Mouse (Mus musculus) stomach, postnatal 0 days (tissue): ENCODE results near the gene Omp.

Experiments used
- CTCF ChIP-seq: IDR thresholded peaks from 2 replicates; pipeline ENCODE4 v1.5.1; 2016; ENCODE audit warnings: antibody characterized with exemption, low read depth, mild to moderate bottlenecking, moderate library complexity
- EP300 ChIP-seq: optimal IDR thresholded peaks from 2 replicates; pipeline ENCODE3; 2016; ENCODE audit warnings: antibody characterized with exemption

GRCm38 (mm10) chr7:98174883-98175755 is 29.8 kb upstream of the Omp start:
- TF ChIP-seq CTCF (no peak), EP300 (no peak)
